ENCODE assay signal across 22 mouse cellular contexts in genomic region chr10:114953358-114953757, GRCm38 (mm10).
DNase-seq lines count a peak whose midpoint lies in the region; ATAC-seq lines count a peak whose summit lies in the region.
"Had no signal": no experiment of that assay in that cellular context is flagged by ENCODE, and none has a peak within 500 bp of the region (broad histone marks: within the 10 kb centered on the region; RNA-seq: fewer than 3 reads in every experiment).

No protein-coding gene starts in this region.

- H3K27me3 ChIP-seq in neural tube, embryonic 12.5 days (replicated peaks) = no peaks in the 10 kb centered on the region
- no peaks in the 10 kb centered on the region for H3K27me3 ChIP-seq in neural tube, embryonic 14.5 days (ENCODE audit: control insufficient read depth, insufficient read depth, low read length)
- H3K27me3 ChIP-seq: CH12.LX; embryonic facial prominence, embryonic 12.5 days; forebrain, embryonic 13.5 days; forebrain, embryonic 15.5 days had no signal

- intact Hi-C loops in gastrocnemius, postnatal 14 days (cut with DNase I; ENCODE audit: low total_unique reads) = no loop called here

- no peaks in the 10 kb centered on the region for H3K36me3 ChIP-seq in neural tube, embryonic 12.5 days
- no peaks in the 10 kb centered on the region for H3K36me3 ChIP-seq in neural tube, embryonic 14.5 days (ENCODE audit: control insufficient read depth, insufficient read depth, low read length)
- H3K36me3 ChIP-seq: embryonic facial prominence, embryonic 10.5 days; embryonic facial prominence, embryonic 12.5 days; forebrain, embryonic 15.5 days; G1E had no signal

- no peaks in the 10 kb centered on the region for H3K9me3 ChIP-seq in neural tube, embryonic 12.5 days
- H3K9me3 ChIP-seq in neural tube, embryonic 14.5 days (ENCODE audit: control insufficient read depth, low read length) = no peaks in the 10 kb centered on the region
- H3K9me3 ChIP-seq: embryonic facial prominence, embryonic 10.5 days; embryonic facial prominence, embryonic 12.5 days; forebrain, embryonic 13.5 days; forebrain, embryonic 15.5 days had no signal

- no peak overlapping the region for H3K27ac ChIP-seq in neural tube, embryonic 12.5 days
- H3K27ac ChIP-seq in neural tube, embryonic 14.5 days (ENCODE audit: low read depth, low read length) = no peak overlapping the region
- H3K27ac ChIP-seq: embryonic facial prominence, embryonic 10.5 days; embryonic facial prominence, embryonic 12.5 days; forebrain, embryonic 13.5 days; forebrain, embryonic 15.5 days had no signal

- peak; percentile 41; the same call in 1 of the 2 replicates for ATAC-seq in neural tube, embryonic 12.5 days (ENCODE audit: low FRiP score, low read depth)
- ATAC-seq in neural tube, embryonic 14.5 days (ENCODE audit: low read depth) = peak; percentile 68; the same call in 1 of the 2 replicates
- ATAC-seq: activated CD4-positive, CD25-positive, alpha-beta regulatory T cell, adult 4 months; CD4-positive, CD25-positive, alpha-beta regulatory T cell, adult 4 months; forebrain, embryonic 13.5 days; forebrain, embryonic 15.5 days; Patski had no signal

- WGBS in neural tube, embryonic 12.5 days = 40% methylated on average over 12 of the region's 12 CpGs
- 25% methylated on average over 12 of the region's 12 CpGs for WGBS in neural tube, embryonic 14.5 days

- H3K9ac ChIP-seq in neural tube, embryonic 12.5 days = no peak overlapping the region
- no peak overlapping the region for H3K9ac ChIP-seq in neural tube, embryonic 14.5 days (replicated peaks; ENCODE audit: low read depth, low read length)
- H3K9ac ChIP-seq: embryonic facial prominence, embryonic 12.5 days; forebrain, embryonic 13.5 days; forebrain, embryonic 15.5 days had no signal

- H3K4me1 ChIP-seq in neural tube, embryonic 12.5 days = no peaks in the 10 kb centered on the region
- no peaks in the 10 kb centered on the region for H3K4me1 ChIP-seq in neural tube, embryonic 14.5 days (ENCODE audit: control insufficient read depth, insufficient read depth, low read length)
- H3K4me1 ChIP-seq: embryonic facial prominence, embryonic 10.5 days; embryonic facial prominence, embryonic 12.5 days had no signal

- peak; percentile 2 for DNase-seq in embryo, embryonic 11 days
- no peak for DNase-seq in embryo, embryonic 10.5 days (ENCODE audit: low spot score)
- no peak for DNase-seq in neural tube, embryonic 10.5 days (ENCODE audit: extremely low spot score, low spot score)
- DNase-seq in gastrocnemius, postnatal 14 days = no peak
- DNase-seq in heart, adult 11 months = no peak
- DNase-seq: adrenal gland, adult 8-10 months; adrenal gland, postnatal 14 days; adrenal gland, postnatal 36 days; B cell, adult 2 months; cerebellum, adult 11-12 months; cerebellum, adult 9-10 months had no signal

- peak overlapping the region; percentile 16; the same call in 1 of the 2 replicates for H3K4me2 ChIP-seq in neural tube, embryonic 12.5 days (replicated peaks)
- H3K4me2 ChIP-seq in neural tube, embryonic 14.5 days (ENCODE audit: low read depth, low read length) = no peak overlapping the region; the same call in 1 of the 2 replicates
- H3K4me2 ChIP-seq: embryonic facial prominence, embryonic 12.5 days; forebrain, embryonic 13.5 days; forebrain, embryonic 15.5 days had no signal

- H3K4me3 ChIP-seq in neural tube, embryonic 12.5 days = no peak overlapping the region
- no peak overlapping the region for H3K4me3 ChIP-seq in neural tube, embryonic 14.5 days (ENCODE audit: low read depth, low read length)
- H3K4me3 ChIP-seq: embryonic facial prominence, embryonic 10.5 days; embryonic facial prominence, embryonic 12.5 days; forebrain, embryonic 13.5 days; forebrain, embryonic 15.5 days had no signal
